Mouse (Mus musculus): ENCODE results near the gene Fancc. TPM values are rescaled to one million over a fixed set of nuclear protein-coding genes. Genes with fewer than 3 reads are reported as not detected.

Gene Fancc
- polyA plus RNA-seq, 1 experiment, result 8.1 TPM

GRCm38 (mm10) chr13:63242401-63243192, 254.5 kb downstream of the Fancc start:
- Histone ChIP-seq H3K79me2 (ENCODE audit: control insufficient read depth, insufficient read depth) (peaks cover 76% of the 10 kb centered on the region), H3K4me3 (peak overlapping the region; percentile 86), H3K36me3 (ENCODE audit: control insufficient read depth, insufficient read depth) (peaks cover 16% of the 10 kb centered on the region), H3K27me3 (ENCODE audit: control insufficient read depth, insufficient read depth, insufficient read length) (no peaks in the 10 kb centered on the region), H3ac (ENCODE audit: control insufficient read depth, insufficient read length) (peak overlapping the region; percentile 81), H3K4me2 (ENCODE audit: low read depth) (peak overlapping the region; percentile 99)
- TF ChIP-seq POLR2A (IDR thresholded peaks at IDR 0.05; ENCODE audit: insufficient read length, low read depth) (peak; percentile 49), POLR2AphosphoS2 (IDR thresholded peaks at IDR 0.05; ENCODE audit: insufficient read length, low read depth) (peak; percentile 57), REST (IDR thresholded peaks at IDR 0.05; ENCODE audit: insufficient read depth, insufficient read length) (no peak)

- no peaks in the 10 kb centered on the region for H3K27me3 ChIP-seq (ENCODE audit: control insufficient read depth, insufficient read depth, insufficient read length)
- H3ac ChIP-seq (ENCODE audit: control insufficient read depth, insufficient read length), result peak overlapping the region; percentile 81
- H3K4me2 ChIP-seq (ENCODE audit: low read depth), result peak overlapping the region; percentile 99
- no peak for TF ChIP-seq SRF (IDR thresholded peaks at IDR 0.05; ENCODE audit: control insufficient read depth, insufficient read length, low read depth)
- peak; percentile 47 for TF ChIP-seq POLR2AphosphoS2 (IDR thresholded peaks at IDR 0.05; ENCODE audit: insufficient read length, low read depth)
- peaks cover 11% of the 10 kb centered on the region for H3K36me3 ChIP-seq (ENCODE audit: control insufficient read depth, insufficient read depth)
- H3K79me2 ChIP-seq (ENCODE audit: control insufficient read depth, insufficient read depth), result peaks cover 67% of the 10 kb centered on the region
- H3K4me3 ChIP-seq, result peak overlapping the region; percentile 86
These were observed 255.4 kb downstream of the Fancc start for GRCm38 (mm10) chr13:63241665-63242064.

- H3K4me2 ChIP-seq (ENCODE audit: low read depth), result peak overlapping the region; percentile 99
- peak overlapping the region; percentile 86 for H3K4me3 ChIP-seq
- TF ChIP-seq POLR2A (IDR thresholded peaks at IDR 0.05; ENCODE audit: insufficient read length, low read depth) (peak; percentile 57), E2F4 (IDR thresholded peaks at IDR 0.05; ENCODE audit: insufficient read depth) (no peak), SRF (IDR thresholded peaks at IDR 0.05; ENCODE audit: control insufficient read depth, insufficient read length, low read depth) (peak; percentile 40), MYOD1 (IDR thresholded peaks at IDR 0.05; ENCODE audit: control insufficient read depth in 1 of 3, insufficient read length in 2 of 3, low read depth in 2 of 3) (no peak), POLR2AphosphoS2 (IDR thresholded peaks at IDR 0.05; ENCODE audit: insufficient read length, low read depth) (peak; percentile 59), MAX (IDR thresholded peaks at IDR 0.05; ENCODE audit: low read depth) (no peak)
- H3ac ChIP-seq (ENCODE audit: control insufficient read depth, insufficient read length), result peak overlapping the region; percentile 81
- H3K36me3 ChIP-seq (ENCODE audit: control insufficient read depth, insufficient read depth), result peaks cover 7% of the 10 kb centered on the region
- no peaks in the 10 kb centered on the region for H3K27me3 ChIP-seq (ENCODE audit: control insufficient read depth, insufficient read depth, insufficient read length)
- peaks cover 58% of the 10 kb centered on the region for H3K79me2 ChIP-seq (ENCODE audit: control insufficient read depth, insufficient read depth)
These were observed 256.2 kb downstream of the Fancc start for GRCm38 (mm10) chr13:63240835-63241234.

GRCm38 (mm10) chr13:63239877-63240671, 257.0 kb downstream of the Fancc start:
- no peak for TF ChIP-seq CEBPB (IDR thresholded peaks at IDR 0.05; ENCODE audit: insufficient read depth, poor library complexity, severe bottlenecking)
- TF ChIP-seq USF1 (IDR thresholded peaks at IDR 0.05; ENCODE audit: low read depth), result peak; percentile 78
- peak in 1 of 3 experiments; percentile 23 for TF ChIP-seq MYOD1 (IDR thresholded peaks at IDR 0.05; ENCODE audit: control insufficient read depth in 1 of 3, insufficient read length in 2 of 3, low read depth in 2 of 3)
- peak; percentile 46 for TF ChIP-seq REST (IDR thresholded peaks at IDR 0.05; ENCODE audit: insufficient read depth, insufficient read length)
- peak in 1 of 3 experiments; percentile 47 for TF ChIP-seq MYOG (IDR thresholded peaks at IDR 0.05; ENCODE audit: control insufficient read depth in 1 of 3, insufficient read depth in 1 of 3, insufficient read length in 2 of 3, low read depth in 2 of 3)
- no peak for TF ChIP-seq SRF (IDR thresholded peaks at IDR 0.05; ENCODE audit: control insufficient read depth, insufficient read length, low read depth)
- TF ChIP-seq MAX (IDR thresholded peaks at IDR 0.05; ENCODE audit: low read depth), result no peak
- TF ChIP-seq E2F4 (IDR thresholded peaks at IDR 0.05; ENCODE audit: insufficient read depth), result no peak
- TF ChIP-seq POLR2A (IDR thresholded peaks at IDR 0.05; ENCODE audit: insufficient read length, low read depth), result peak; percentile 93
- TF ChIP-seq TCF3 (IDR thresholded peaks at IDR 0.05; ENCODE audit: insufficient read length, low read depth), result no peak
- peak; percentile 99 for TF ChIP-seq POLR2AphosphoS2 (IDR thresholded peaks at IDR 0.05; ENCODE audit: insufficient read length, low read depth)
- TF ChIP-seq TCF12 (IDR thresholded peaks at IDR 0.05; ENCODE audit: insufficient read depth, poor library complexity, severe bottlenecking), result no peak
- no peaks in the 10 kb centered on the region for H3K27me3 ChIP-seq (ENCODE audit: control insufficient read depth, insufficient read depth, insufficient read length)

GRCm38 (mm10) chr13:63239301-63239804, 257.7 kb downstream of the Fancc start:
- peaks cover 7% of the 10 kb centered on the region for H3K36me3 ChIP-seq (ENCODE audit: control insufficient read depth, insufficient read depth)
- peak overlapping the region; percentile 81 for H3ac ChIP-seq (ENCODE audit: control insufficient read depth, insufficient read length)
- peak overlapping the region; percentile 86 for H3K4me3 ChIP-seq
- no peaks in the 10 kb centered on the region for H3K27me3 ChIP-seq (ENCODE audit: control insufficient read depth, insufficient read depth, insufficient read length)
- H3K4me2 ChIP-seq (ENCODE audit: low read depth), result peak overlapping the region; percentile 75
- no peak for TF ChIP-seq E2F4 (IDR thresholded peaks at IDR 0.05; ENCODE audit: insufficient read depth)
- TF ChIP-seq CEBPB (IDR thresholded peaks at IDR 0.05; ENCODE audit: insufficient read depth, poor library complexity, severe bottlenecking), result no peak
- TF ChIP-seq POLR2AphosphoS2 (IDR thresholded peaks at IDR 0.05; ENCODE audit: insufficient read length, low read depth), result no peak
- TF ChIP-seq SRF (IDR thresholded peaks at IDR 0.05; ENCODE audit: control insufficient read depth, insufficient read length, low read depth), result no peak
- no peak for TF ChIP-seq POLR2A (IDR thresholded peaks at IDR 0.05; ENCODE audit: insufficient read length, low read depth)
- TF ChIP-seq MYOG (IDR thresholded peaks at IDR 0.05; ENCODE audit: control insufficient read depth in 1 of 3, insufficient read depth in 1 of 3, insufficient read length in 2 of 3, low read depth in 2 of 3), result no peak
- TF ChIP-seq TCF3 (IDR thresholded peaks at IDR 0.05; ENCODE audit: insufficient read length, low read depth), result no peak
- no peak for TF ChIP-seq USF1 (IDR thresholded peaks at IDR 0.05; ENCODE audit: low read depth)
- no peak for TF ChIP-seq TCF12 (IDR thresholded peaks at IDR 0.05; ENCODE audit: insufficient read depth, poor library complexity, severe bottlenecking)
- no peak for TF ChIP-seq REST (IDR thresholded peaks at IDR 0.05; ENCODE audit: insufficient read depth, insufficient read length)
- no peak for TF ChIP-seq MYOD1 (IDR thresholded peaks at IDR 0.05; ENCODE audit: control insufficient read depth in 1 of 3, insufficient read length in 2 of 3, low read depth in 2 of 3)
- H3K79me2 ChIP-seq (ENCODE audit: control insufficient read depth, insufficient read depth), result peaks cover 45% of the 10 kb centered on the region

More at GRCm38 (mm10) chr13:63239877-63240671, 257.0 kb downstream of the Fancc start:
- peaks cover 7% of the 10 kb centered on the region for H3K36me3 ChIP-seq (ENCODE audit: control insufficient read depth, insufficient read depth)
- peak overlapping the region; percentile 81 for H3ac ChIP-seq (ENCODE audit: control insufficient read depth, insufficient read length)
- H3K4me2 ChIP-seq (ENCODE audit: low read depth), result peak overlapping the region; percentile 99
- H3K4me3 ChIP-seq, result peak overlapping the region; percentile 86
- H3K79me2 ChIP-seq (ENCODE audit: control insufficient read depth, insufficient read depth), result peaks cover 52% of the 10 kb centered on the region

All from myocyte (in vitro differentiated cells).